Comparison of ENCODE assay signal across 27 mouse cellular contexts in the genomic region with DNA sequence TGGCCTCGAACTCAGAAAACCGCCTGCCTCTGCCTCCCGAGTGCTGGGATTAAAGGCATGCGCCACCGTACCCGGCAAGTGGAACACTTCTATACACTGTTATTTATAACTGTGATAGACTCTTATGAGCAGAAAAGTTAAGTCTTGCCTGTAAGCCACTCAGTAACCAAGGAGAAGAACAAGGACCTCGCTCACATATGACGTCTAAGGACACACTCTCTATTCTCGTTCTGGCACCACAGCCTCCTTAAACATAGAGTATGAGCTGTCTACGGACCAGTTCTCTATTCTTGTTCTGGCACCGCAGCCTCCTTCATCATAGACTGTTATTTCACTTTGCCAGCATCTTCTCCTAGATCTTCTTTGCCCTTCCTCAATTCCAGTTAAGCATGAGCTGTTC.
"Had no signal": no experiment of that assay in that cellular context is flagged by ENCODE, and none has a peak within 500 bp of the region (broad histone marks: within the 10 kb centered on the region; RNA-seq: fewer than 3 reads in every experiment).

No protein-coding gene starts in this region.

- H3K27ac ChIP-seq: embryonic facial prominence, embryonic 10.5 days; embryonic facial prominence, embryonic 12.5 days; embryonic facial prominence, embryonic 13.5 days; embryonic facial prominence, embryonic 15.5 days; forebrain, embryonic 10.5 days; forebrain, embryonic 12.5 days; forebrain, embryonic 13.5 days; forebrain, embryonic 15.5 days; gastrocnemius, adult 2 months; heart, adult 2 months had no signal

- H3K27me3 ChIP-seq: embryonic facial prominence, embryonic 12.5 days; embryonic facial prominence, embryonic 15.5 days; forebrain, embryonic 12.5 days; forebrain, embryonic 13.5 days; forebrain, embryonic 15.5 days had no signal

- DNase-seq: cerebellum, adult 2 months; cerebellum, adult 8-10 months; cerebellum, adult 9-10 months; cerebellum, adult 9-11 months; cerebellum, postnatal 10 days; cerebellum, postnatal 14 days; cerebellum, postnatal 25 days; cerebellum, postnatal 36 days; embryo, embryonic 11 days; forebrain, postnatal 0 days; gastrocnemius, adult 2 months; gastrocnemius, postnatal 10 days; gastrocnemius, postnatal 14 days; gastrocnemius, postnatal 25 days; gastrocnemius, postnatal 36 days; heart, adult 2 months had no signal

- H3K36me3 ChIP-seq: embryonic facial prominence, embryonic 10.5 days; embryonic facial prominence, embryonic 12.5 days; embryonic facial prominence, embryonic 13.5 days; embryonic facial prominence, embryonic 15.5 days; forebrain, embryonic 10.5 days; forebrain, embryonic 12.5 days; forebrain, embryonic 15.5 days had no signal

- ATAC-seq: forebrain, embryonic 13.5 days; forebrain, embryonic 14.5 days; forebrain, embryonic 15.5 days; forebrain, embryonic 16.5 days; forebrain, postnatal 0 days had no signal

- H3K9me3 ChIP-seq: embryonic facial prominence, embryonic 10.5 days; embryonic facial prominence, embryonic 12.5 days; embryonic facial prominence, embryonic 13.5 days; embryonic facial prominence, embryonic 15.5 days; forebrain, embryonic 10.5 days; forebrain, embryonic 12.5 days; forebrain, embryonic 13.5 days; forebrain, embryonic 15.5 days had no signal

- H3K4me2 ChIP-seq: embryonic facial prominence, embryonic 12.5 days; embryonic facial prominence, embryonic 13.5 days; embryonic facial prominence, embryonic 15.5 days; forebrain, embryonic 12.5 days; forebrain, embryonic 13.5 days; forebrain, embryonic 15.5 days had no signal

- H3K4me1 ChIP-seq: embryonic facial prominence, embryonic 10.5 days; embryonic facial prominence, embryonic 12.5 days; embryonic facial prominence, embryonic 13.5 days; embryonic facial prominence, embryonic 15.5 days; forebrain, embryonic 10.5 days; forebrain, embryonic 12.5 days; forebrain, embryonic 13.5 days; forebrain, embryonic 15.5 days had no signal

- H3K4me3 ChIP-seq: embryonic facial prominence, embryonic 10.5 days; embryonic facial prominence, embryonic 12.5 days; embryonic facial prominence, embryonic 13.5 days; embryonic facial prominence, embryonic 15.5 days; erythroblast, embryonic 14.5 days; forebrain, embryonic 10.5 days; forebrain, embryonic 12.5 days; forebrain, embryonic 13.5 days; forebrain, embryonic 15.5 days; gastrocnemius, adult 2 months; heart, adult 2 months had no signal

- H3K9ac ChIP-seq: embryonic facial prominence, embryonic 12.5 days; embryonic facial prominence, embryonic 13.5 days; embryonic facial prominence, embryonic 15.5 days; forebrain, embryonic 12.5 days; forebrain, embryonic 13.5 days; forebrain, embryonic 15.5 days; forebrain, postnatal 0 days had no signal
